Mouse (Mus musculus): Measurements from ENCODE around the gene Rgsl1. TPM values are rescaled to one million over a fixed set of nuclear protein-coding genes. Genes with fewer than 3 reads are reported as not detected.

The Rgsl1 gene
- polyA plus RNA-seq, 1 experiment = not detected

- 25% methylated on average over 6 of the region's 6 CpGs for WGBS
- no peak for DNase-seq
Observed at GRCm38 (mm10) chr1:153846867-153847266, 2.9 kb upstream of the Rgsl1 start.

DNA sequence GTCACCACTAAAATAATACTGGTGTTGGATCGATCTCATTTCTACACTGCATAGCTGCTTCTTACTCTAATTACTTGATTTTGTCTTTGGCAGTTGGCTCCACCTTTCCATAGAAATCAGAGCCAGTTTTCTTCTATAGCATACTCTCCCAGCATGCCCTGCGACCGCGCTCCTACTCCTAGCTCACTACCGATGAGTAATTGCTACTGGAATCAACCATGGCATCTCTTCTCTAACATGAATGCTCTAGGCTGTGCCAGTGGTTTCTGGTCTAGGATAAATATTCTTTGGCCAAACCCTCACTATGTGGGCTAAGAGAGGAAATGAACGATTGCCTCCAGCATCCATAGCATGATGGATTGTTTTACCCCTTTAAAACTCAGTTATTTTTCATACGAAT lies 2.5 kb upstream of the Rgsl1 start:
- TF ChIP-seq POLR2A (IDR thresholded peaks at IDR 0.05; ENCODE audit: low read depth, low read length) = no peak
- TF ChIP-seq CTCF (conservative IDR thresholded peaks at IDR 0.05; ENCODE audit: insufficient read depth, insufficient read length, low read depth, low read length) = no peak
- Histone ChIP-seq H3K27ac (ENCODE audit: insufficient read depth, low read depth, low read length) (no peak overlapping the region), H3K36me3 (ENCODE audit: control insufficient read depth, insufficient read depth, low read length) (no peaks in the 10 kb centered on the region), H3K4me3 (ENCODE audit: insufficient read depth, low read depth, low read length) (no peak overlapping the region), H3K27me3 (replicated peaks; ENCODE audit: control insufficient read depth, insufficient read depth, low read length) (no peaks in the 10 kb centered on the region), H3K4me1 (ENCODE audit: control insufficient read depth, insufficient read depth, low read length) (no peaks in the 10 kb centered on the region)
- no peak for DNase-seq
- WGBS = 86% methylated on average over 7 of the region's 7 CpGs

More at GRCm38 (mm10) chr1:153846867-153847266, 2.9 kb upstream of the Rgsl1 start:
- Histone ChIP-seq H3K4me3 (ENCODE audit: insufficient read depth, low read depth, low read length) (no peak overlapping the region), H3K4me1 (ENCODE audit: control insufficient read depth, insufficient read depth, low read length) (no peaks in the 10 kb centered on the region), H3K27me3 (replicated peaks; ENCODE audit: control insufficient read depth, insufficient read depth, low read length) (no peaks in the 10 kb centered on the region), H3K27ac (ENCODE audit: insufficient read depth, low read depth, low read length) (no peak overlapping the region), H3K36me3 (ENCODE audit: control insufficient read depth, insufficient read depth, low read length) (no peaks in the 10 kb centered on the region)
- TF ChIP-seq POLR2A (IDR thresholded peaks at IDR 0.05; ENCODE audit: low read depth, low read length) = no peak

DNA sequence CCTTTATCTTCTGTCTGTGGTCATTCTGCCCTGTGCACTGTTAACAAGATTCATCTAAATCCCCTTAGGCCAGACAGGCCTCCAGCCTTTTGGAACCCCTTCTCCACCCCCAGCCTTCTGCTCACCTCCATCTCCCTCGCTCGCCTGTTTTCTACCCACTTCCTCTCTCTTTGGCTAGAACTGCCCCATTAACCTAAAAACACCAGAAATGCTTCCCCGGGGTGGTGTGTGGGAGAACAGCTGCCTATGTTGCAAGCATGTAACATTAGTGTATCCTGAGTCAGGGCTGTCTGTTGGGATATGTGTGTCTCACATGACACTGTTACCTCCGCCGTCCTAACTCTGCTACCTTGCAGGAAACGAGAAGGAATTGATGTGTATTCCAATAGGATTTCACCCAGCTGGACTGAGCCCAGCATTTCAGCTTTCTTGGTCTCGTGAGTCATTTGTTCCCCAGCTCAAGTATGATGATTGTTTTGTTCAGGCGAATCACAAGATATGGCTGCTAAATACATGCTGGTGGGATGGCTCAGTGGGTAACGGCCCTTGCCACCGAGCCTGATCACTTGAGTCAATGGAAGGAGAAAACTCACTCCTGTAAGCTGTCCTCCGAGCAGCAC lies 1.7 kb downstream of the Rgsl1 start:
- H3K27ac ChIP-seq (ENCODE audit: insufficient read depth, low read depth, low read length) = no peak overlapping the region
- H3K4me3 ChIP-seq (ENCODE audit: insufficient read depth, low read depth, low read length) = no peak overlapping the region
- no peaks in the 10 kb centered on the region for H3K4me1 ChIP-seq (ENCODE audit: control insufficient read depth, insufficient read depth, low read length)
- H3K27me3 ChIP-seq (replicated peaks; ENCODE audit: control insufficient read depth, insufficient read depth, low read length) = no peaks in the 10 kb centered on the region
- WGBS = 83% methylated on average over 11 of the region's 11 CpGs
- DNase-seq = no peak
- TF ChIP-seq CTCF (conservative IDR thresholded peaks at IDR 0.05; ENCODE audit: insufficient read depth, insufficient read length, low read depth, low read length) (no peak), POLR2A (IDR thresholded peaks at IDR 0.05; ENCODE audit: low read depth, low read length) (no peak)
- no peaks in the 10 kb centered on the region for H3K36me3 ChIP-seq (ENCODE audit: control insufficient read depth, insufficient read depth, low read length)

DNA sequence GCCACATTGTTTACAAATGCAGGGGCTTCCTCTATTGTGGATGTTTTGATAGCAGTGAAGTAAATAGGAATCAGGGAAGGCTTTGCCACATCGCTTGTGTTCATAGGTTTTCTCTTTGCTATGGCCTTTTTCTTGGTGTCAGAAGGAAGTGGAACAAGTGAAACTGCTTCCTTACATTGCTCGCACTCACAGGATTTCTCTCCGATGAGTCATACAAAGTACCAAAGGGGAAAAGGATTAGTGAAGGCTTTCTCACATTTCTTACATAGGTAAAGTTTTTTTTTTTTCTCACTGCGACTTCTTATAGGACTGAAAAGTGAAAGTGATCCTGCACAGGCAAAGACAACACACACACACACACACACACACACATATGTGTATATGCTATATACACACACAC lies 7.9 kb downstream of the Rgsl1 start:
- TF ChIP-seq POLR2A (IDR thresholded peaks at IDR 0.05; ENCODE audit: low read depth, low read length) (no peak), CTCF (conservative IDR thresholded peaks at IDR 0.05; ENCODE audit: insufficient read depth, insufficient read length, low read depth, low read length) (no peak)
- 62% methylated on average over 4 of the region's 4 CpGs for WGBS
- Histone ChIP-seq H3K4me3 (ENCODE audit: insufficient read depth, low read depth, low read length) (no peak overlapping the region), H3K36me3 (ENCODE audit: control insufficient read depth, insufficient read depth, low read length) (no peaks in the 10 kb centered on the region), H3K4me1 (ENCODE audit: control insufficient read depth, insufficient read depth, low read length) (no peaks in the 10 kb centered on the region), H3K27me3 (replicated peaks; ENCODE audit: control insufficient read depth, insufficient read depth, low read length) (no peaks in the 10 kb centered on the region), H3K27ac (ENCODE audit: insufficient read depth, low read depth, low read length) (no peak overlapping the region)
- DNase-seq = no peak

- 83% methylated on average over 4 of the region's 4 CpGs for WGBS
- no peaks in the 10 kb centered on the region for H3K27me3 ChIP-seq (replicated peaks; ENCODE audit: control insufficient read depth, insufficient read depth, low read length)
- no peaks in the 10 kb centered on the region for H3K36me3 ChIP-seq (ENCODE audit: control insufficient read depth, insufficient read depth, low read length)
- no peak overlapping the region for H3K4me3 ChIP-seq (ENCODE audit: insufficient read depth, low read depth, low read length)
- DNase-seq = no peak
- H3K4me1 ChIP-seq (ENCODE audit: control insufficient read depth, insufficient read depth, low read length) = no peaks in the 10 kb centered on the region
- H3K27ac ChIP-seq (ENCODE audit: insufficient read depth, low read depth, low read length) = no peak overlapping the region
- TF ChIP-seq CTCF (conservative IDR thresholded peaks at IDR 0.05; ENCODE audit: insufficient read depth, insufficient read length, low read depth, low read length) (no peak), POLR2A (IDR thresholded peaks at IDR 0.05; ENCODE audit: low read depth, low read length) (no peak)
Observed at GRCm38 (mm10) chr1:153830746-153831145, 13.2 kb downstream of the Rgsl1 start.

GRCm38 (mm10) chr1:153820216-153820615 lies 23.7 kb downstream of the Rgsl1 start:
- TF ChIP-seq POLR2A (IDR thresholded peaks at IDR 0.05; ENCODE audit: low read depth, low read length) (no peak), CTCF (conservative IDR thresholded peaks at IDR 0.05; ENCODE audit: insufficient read depth, insufficient read length, low read depth, low read length) (no peak)
- Histone ChIP-seq H3K36me3 (ENCODE audit: control insufficient read depth, insufficient read depth, low read length) (no peaks in the 10 kb centered on the region), H3K27me3 (replicated peaks; ENCODE audit: control insufficient read depth, insufficient read depth, low read length) (no peaks in the 10 kb centered on the region), H3K27ac (ENCODE audit: insufficient read depth, low read depth, low read length) (no peak overlapping the region), H3K4me1 (ENCODE audit: control insufficient read depth, insufficient read depth, low read length) (no peaks in the 10 kb centered on the region), H3K4me3 (ENCODE audit: insufficient read depth, low read depth, low read length) (no peak overlapping the region)
- 85% methylated on average over 3 of the region's 3 CpGs for WGBS
- DNase-seq = no peak

DNA sequence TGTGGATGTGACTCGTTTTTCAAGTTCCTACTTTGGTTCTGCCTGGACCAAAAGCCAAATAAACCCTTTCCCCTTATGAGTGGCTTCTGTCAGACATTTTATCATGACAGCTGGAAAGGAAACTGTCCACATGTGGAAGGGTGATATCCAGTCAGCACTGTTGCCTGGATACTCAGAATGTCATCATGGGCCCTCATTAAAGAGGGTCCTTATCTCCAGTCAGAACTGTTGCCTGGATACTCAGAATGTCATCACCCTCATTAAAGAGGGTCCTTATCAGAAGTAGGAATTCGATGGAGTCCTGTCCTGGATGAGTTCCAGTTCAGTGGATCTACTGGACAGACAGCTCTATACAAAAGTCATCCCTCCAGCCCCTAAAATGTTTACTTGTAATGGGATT lies 29.7 kb downstream of the Rgsl1 start:
- Histone ChIP-seq H3K36me3 (ENCODE audit: control insufficient read depth, insufficient read depth, low read length) (no peaks in the 10 kb centered on the region), H3K27me3 (replicated peaks; ENCODE audit: control insufficient read depth, insufficient read depth, low read length) (no peaks in the 10 kb centered on the region), H3K27ac (ENCODE audit: insufficient read depth, low read depth, low read length) (no peak overlapping the region), H3K4me1 (ENCODE audit: control insufficient read depth, insufficient read depth, low read length) (no peaks in the 10 kb centered on the region), H3K4me3 (ENCODE audit: insufficient read depth, low read depth, low read length) (no peak overlapping the region)
- DNase-seq = no peak
- WGBS = 55% methylated on average over 2 of the region's 2 CpGs
- TF ChIP-seq CTCF (conservative IDR thresholded peaks at IDR 0.05; ENCODE audit: insufficient read depth, insufficient read length, low read depth, low read length) (no peak), POLR2A (IDR thresholded peaks at IDR 0.05; ENCODE audit: low read depth, low read length) (no peak)
